Mouse (Mus musculus): ENCODE data around the gene Znrf3. TPM values are rescaled to one million over a fixed set of nuclear protein-coding genes. Genes with fewer than 3 reads are reported as not detected.
A peak's percentile ranks its signal among the peaks of the same experiment; 100 is the strongest.

Znrf3 gene
- total RNA-seq, 2 experiments from 2014 or later = 19.6 to 20.0 TPM

GRCm38 (mm10) chr11:5444234-5444598 is 431 bp downstream of the Znrf3 start:
- intact Hi-C loops (cut with DNase I) = loop anchor here (5.0 kb wide), 1 partner anchor 122 kb away; no protein-coding TSS in a partner anchor
- peak in 1 of 2 experiments; percentile 39 for DNase-seq (ENCODE audit: low spot score in 2 of 2)

- DNase-seq (ENCODE audit: low spot score in 2 of 2) = peak; percentile 18 to 21
- intact Hi-C loops (cut with DNase I) = loop anchor here (5.0 kb wide), 1 partner anchor 121 kb away; no protein-coding TSS in a partner anchor
These were observed 975 bp downstream of the Znrf3 start for GRCm38 (mm10) chr11:5443511-5444233.

GRCm38 (mm10) chr11:5442590-5443021 is 2.0 kb downstream of the Znrf3 start:
- no peak for DNase-seq (ENCODE audit: low spot score in 2 of 2)
- intact Hi-C loops (cut with DNase I) = loop anchor here (5.0 kb wide), 1 partner anchor 120 kb away; no protein-coding TSS in a partner anchor

GRCm38 (mm10) chr11:5437646-5438045 is 7.0 kb downstream of the Znrf3 start:
- no peak for DNase-seq (ENCODE audit: low spot score in 2 of 2)
- intact Hi-C loops (cut with DNase I) = no loop called here

GRCm38 (mm10) chr11:5436988-5437387 is 7.7 kb downstream of the Znrf3 start:
- no peak for DNase-seq (ENCODE audit: low spot score in 2 of 2)
- intact Hi-C loops (cut with DNase I) = no loop called here

- DNase-seq (ENCODE audit: low spot score in 2 of 2) = no peak
- intact Hi-C loops (cut with DNase I) = no loop called here
These were observed 9.2 kb downstream of the Znrf3 start for GRCm38 (mm10) chr11:5435493-5435892.

GRCm38 (mm10) chr11:5432330-5432729 is 12.3 kb downstream of the Znrf3 start:
- intact Hi-C loops (cut with DNase I) = no loop called here

GRCm38 (mm10) chr11:5430863-5431262 is 13.8 kb downstream of the Znrf3 start:
- DNase-seq (ENCODE audit: low spot score in 2 of 2) = no peak
- intact Hi-C loops (cut with DNase I) = no loop called here

More at GRCm38 (mm10) chr11:5432330-5432729, 12.3 kb downstream of the Znrf3 start:
- peak in 1 of 2 experiments; percentile 44 for DNase-seq (ENCODE audit: low spot score in 2 of 2)

- intact Hi-C loops (cut with DNase I) = no loop called here
- DNase-seq (ENCODE audit: low spot score in 2 of 2) = no peak
These were observed 15.1 kb downstream of the Znrf3 start for GRCm38 (mm10) chr11:5429396-5430190.

GRCm38 (mm10) chr11:5427251-5427650 is 17.4 kb downstream of the Znrf3 start:
- intact Hi-C loops (cut with DNase I) = no loop called here
- DNase-seq (ENCODE audit: low spot score in 2 of 2) = no peak

GRCm38 (mm10) chr11:5426317-5426716 is 18.3 kb downstream of the Znrf3 start:
- intact Hi-C loops (cut with DNase I) = no loop called here
- no peak for DNase-seq (ENCODE audit: low spot score in 2 of 2)

GRCm38 (mm10) chr11:5425106-5425505 is 19.5 kb downstream of the Znrf3 start:
- DNase-seq (ENCODE audit: low spot score in 2 of 2) = peak in 1 of 2 experiments; percentile 76
- intact Hi-C loops (cut with DNase I) = no loop called here

- intact Hi-C loops (cut with DNase I) = loop anchor here (5.0 kb wide), 1 partner anchor 67 kb away; no protein-coding TSS in a partner anchor
- DNase-seq (ENCODE audit: low spot score in 2 of 2) = no peak
These were observed 20.5 kb downstream of the Znrf3 start for GRCm38 (mm10) chr11:5424185-5424584.

GRCm38 (mm10) chr11:5423000-5423399 is 21.6 kb downstream of the Znrf3 start:
- intact Hi-C loops (cut with DNase I) = loop anchor here (5.0 kb wide), 1 partner anchor 66 kb away; no protein-coding TSS in a partner anchor
- DNase-seq (ENCODE audit: low spot score in 2 of 2) = no peak

GRCm38 (mm10) chr11:5422252-5422636 is 22.4 kb downstream of the Znrf3 start:
- intact Hi-C loops (cut with DNase I) = loop anchor here (5.0 kb wide), 1 partner anchor 65 kb away; no protein-coding TSS in a partner anchor
- no peak for DNase-seq (ENCODE audit: low spot score in 2 of 2)

- DNase-seq (ENCODE audit: low spot score in 2 of 2) = peak; percentile 61 to 83
- intact Hi-C loops (cut with DNase I) = loop anchor here (5.0 kb wide), 1 partner anchor 64 kb away; no protein-coding TSS in a partner anchor
These were observed 23.0 kb downstream of the Znrf3 start for GRCm38 (mm10) chr11:5421506-5422251.

- intact Hi-C loops (cut with DNase I) = no loop called here
- DNase-seq (ENCODE audit: low spot score in 2 of 2) = peak; percentile 37 to 71
These were observed 28.9 kb downstream of the Znrf3 start for GRCm38 (mm10) chr11:5415617-5416338.

- DNase-seq (ENCODE audit: low spot score in 2 of 2) = no peak
These were observed 29.6 kb downstream of the Znrf3 start for GRCm38 (mm10) chr11:5414856-5415616.

More at GRCm38 (mm10) chr11:5414856-5415616, 29.6 kb downstream of the Znrf3 start:
- intact Hi-C loops (cut with DNase I) = no loop called here
